Mouse (Mus musculus): ENCODE measurements around the gene Tnfrsf13c.

Tnfrsf13c gene

DNA sequence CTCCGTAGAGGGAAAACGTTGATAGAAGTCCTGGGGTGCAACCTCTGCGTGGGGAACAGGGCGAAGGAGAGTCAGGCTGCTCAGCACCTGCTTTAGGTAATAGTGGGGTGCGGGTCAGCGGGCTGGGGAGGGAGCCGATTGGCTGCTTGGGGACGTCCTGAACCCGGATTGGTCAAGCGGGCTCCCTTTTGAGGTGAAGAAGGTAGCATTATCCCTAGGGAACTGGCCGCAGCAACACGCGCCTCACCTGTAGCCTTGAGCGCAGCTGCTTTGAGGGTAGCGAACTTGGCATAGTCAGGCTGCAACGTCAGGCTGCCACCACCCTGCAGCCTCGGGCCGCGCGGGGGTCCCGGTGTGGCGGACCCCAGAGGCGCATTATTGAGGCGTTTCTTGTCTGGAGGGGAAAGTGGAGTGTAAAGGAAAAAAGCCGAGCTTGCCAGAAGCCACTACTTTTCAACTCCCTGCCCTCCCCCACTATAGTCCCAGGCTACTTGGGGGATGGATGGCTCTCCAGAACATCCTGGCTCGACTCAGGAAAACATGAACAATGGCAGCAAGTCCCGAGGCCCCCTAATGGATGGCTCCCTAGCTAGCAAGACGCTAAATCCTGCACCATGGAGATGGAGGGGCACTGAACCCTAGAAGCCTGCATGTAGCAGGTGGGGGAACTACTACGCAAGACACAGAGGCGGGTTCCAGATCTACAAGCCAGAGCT, 16.5 kb downstream of the Tnfrsf13c start:
- 37% methylated on average over 30 of the region's 30 CpGs for WGBS

DNA sequence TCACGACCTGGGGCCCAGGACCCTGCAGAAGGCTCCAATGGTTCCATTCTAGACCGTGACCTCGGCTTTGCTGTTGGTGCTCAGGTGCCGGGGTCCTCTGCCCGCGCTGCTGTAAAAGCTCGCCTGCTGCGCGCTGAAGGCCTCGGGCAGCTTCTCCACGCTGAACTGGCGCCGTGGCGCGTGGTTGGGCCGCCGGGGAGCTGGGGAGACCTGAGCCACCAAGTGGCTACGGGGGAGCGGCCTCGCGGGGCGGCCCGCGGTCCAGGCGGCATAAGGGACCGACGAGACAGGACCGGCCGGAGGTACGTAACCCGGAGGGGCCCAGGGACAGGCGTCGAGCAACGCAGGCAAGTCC, 17.1 kb downstream of the Tnfrsf13c start:
- WGBS: 42% methylated on average over 34 of the region's 34 CpGs

DNA sequence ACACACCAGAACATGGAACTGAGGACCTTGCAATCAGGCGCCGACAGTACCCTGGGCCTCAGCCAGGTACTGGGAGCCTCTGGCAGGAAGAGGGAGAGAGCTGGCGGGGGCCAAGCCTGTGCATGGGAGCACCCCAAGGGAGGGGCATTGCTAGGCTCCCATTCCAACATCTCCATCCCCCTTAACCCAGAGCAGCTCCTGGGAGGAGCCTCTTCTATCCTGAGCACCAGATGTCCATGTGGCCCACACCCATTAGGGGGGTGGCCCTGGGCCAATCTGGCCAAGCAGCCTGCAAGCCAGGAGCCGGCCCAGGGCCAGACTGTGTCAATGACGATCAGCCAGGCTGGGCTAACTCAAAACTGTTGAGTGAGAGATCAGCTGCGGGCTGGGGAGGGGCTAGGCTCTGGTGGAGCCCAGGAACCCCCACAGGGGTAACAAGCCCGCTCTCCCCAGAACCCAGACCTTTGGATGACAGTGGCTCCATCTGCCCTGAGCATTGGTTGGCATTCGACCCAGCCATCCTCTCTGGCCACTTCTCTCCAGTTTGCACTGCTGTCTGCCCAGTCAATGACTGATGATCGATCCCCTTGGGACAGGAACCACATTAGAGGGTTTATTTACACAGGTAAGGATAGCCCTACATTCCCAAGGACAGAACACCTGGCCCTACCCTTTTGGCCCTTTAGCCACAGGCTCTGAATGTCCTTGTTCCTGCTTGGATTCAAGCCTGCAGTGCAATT, 17.6 kb downstream of the Tnfrsf13c start:
- 47% methylated on average over 9 of the region's 9 CpGs for WGBS

DNA sequence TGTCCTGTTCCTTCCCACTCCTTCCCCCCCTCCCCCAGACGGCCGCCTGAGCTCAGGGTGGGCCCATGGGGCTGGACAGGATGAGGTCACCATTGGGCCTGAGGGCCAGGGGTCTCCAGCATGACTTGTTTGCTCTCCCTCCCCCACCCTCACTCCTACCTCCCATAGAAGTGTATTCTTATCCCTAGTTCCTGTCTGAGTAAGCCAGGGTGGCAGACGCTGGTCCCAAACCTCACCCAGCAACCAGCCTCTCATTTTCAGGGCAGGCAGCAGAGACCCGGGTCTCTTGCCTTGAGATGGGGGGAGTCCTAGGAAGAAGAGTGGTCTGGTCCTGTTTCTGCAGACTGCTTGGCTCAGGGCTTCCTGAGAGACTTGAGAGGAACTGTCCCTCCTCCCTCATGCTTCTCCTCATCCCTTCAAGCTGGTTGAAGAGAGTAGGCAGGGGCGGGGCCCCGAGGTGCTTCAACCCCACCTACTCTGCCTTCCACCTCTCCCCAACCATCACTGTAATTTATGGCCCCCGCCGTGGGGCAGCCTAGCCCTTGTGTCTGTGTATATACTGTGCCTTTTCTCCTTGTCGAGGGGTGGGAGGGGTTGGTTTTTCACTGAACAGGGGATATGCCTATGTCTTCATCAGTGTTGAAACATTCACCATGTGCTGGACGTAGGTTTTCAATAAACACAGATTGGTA, 19.3 kb downstream of the Tnfrsf13c start:
- 62% methylated on average over 10 of the region's 10 CpGs for WGBS

DNA sequence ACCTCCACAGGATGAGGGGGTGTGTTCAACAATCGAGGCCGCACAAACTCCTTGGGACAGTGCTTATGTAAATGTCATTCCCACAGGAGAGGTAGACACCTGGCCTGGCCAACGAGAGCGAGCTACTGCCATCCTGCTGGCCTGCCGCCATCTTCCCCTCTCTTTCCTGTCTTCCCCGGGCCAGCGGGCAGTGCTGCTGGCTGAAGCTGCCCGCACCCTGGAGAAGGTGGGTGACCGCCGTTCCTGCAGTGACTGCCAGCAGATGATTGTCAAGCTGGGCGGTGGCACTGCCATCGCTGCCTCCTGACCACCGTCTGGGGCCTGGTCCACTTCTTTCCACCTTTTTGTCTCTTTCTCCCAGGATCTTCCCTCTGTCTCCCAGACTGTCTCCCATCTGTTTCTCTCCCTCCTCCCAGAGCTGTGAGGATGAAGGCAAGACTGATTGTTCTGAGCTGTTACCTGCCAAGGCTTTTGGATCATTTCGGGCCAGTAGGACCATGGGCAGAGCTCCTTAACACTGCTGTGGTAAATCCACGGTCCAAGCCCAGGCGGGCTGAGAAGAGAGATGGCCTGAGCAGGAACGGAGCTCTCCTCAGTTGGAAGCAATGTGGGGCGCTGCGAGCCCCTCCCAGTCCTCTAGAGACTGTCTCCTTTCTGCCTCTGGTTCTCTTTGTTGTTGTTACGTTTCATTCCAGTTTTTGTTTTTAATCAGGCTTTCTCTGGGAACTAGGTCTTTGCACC, 20.4 kb downstream of the Tnfrsf13c start:
- WGBS: 64% methylated on average over 20 of the region's 20 CpGs

DNA sequence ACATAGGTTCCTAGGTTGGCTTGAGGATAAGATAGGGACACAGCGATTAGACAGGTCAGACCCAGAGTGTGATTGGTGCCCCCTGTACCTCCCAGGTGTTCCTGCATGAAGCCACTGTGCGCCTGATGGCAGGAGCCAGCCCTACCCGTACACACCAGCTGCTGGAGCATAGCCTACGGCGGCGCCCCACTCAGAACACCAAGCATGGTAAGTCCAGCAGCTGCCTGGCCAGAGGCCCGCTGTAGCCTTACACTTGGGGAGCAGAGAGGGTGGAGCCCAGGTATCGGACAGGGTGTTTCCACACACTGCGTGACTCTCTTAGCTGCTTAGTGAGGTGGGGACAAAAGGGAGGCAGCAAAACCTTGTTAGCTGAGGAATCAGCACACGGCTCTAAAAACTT, 21.1 kb downstream of the Tnfrsf13c start:
- 89% methylated on average over 10 of the region's 10 CpGs for WGBS

DNA sequence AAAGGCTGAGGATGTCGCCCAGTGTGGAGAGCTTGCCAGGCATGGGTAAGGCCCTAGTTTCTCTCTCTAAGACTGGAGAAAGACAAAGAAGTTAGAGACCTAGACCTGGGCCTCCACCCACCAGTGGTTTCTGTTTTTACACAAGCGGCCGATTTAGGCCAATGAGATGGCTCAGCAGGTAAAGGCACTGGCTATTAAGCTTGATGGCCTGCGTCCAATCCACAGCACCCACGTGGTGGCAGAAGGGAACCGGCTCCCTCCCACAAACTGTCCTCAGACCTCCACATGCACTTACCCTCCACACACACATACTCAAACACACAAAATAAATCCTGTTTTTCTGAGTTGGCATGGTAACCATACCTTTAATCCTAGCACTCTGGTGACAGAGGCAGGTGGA, 22.1 kb downstream of the Tnfrsf13c start:
- WGBS: 66% methylated on average over 6 of the region's 6 CpGs

DNA sequence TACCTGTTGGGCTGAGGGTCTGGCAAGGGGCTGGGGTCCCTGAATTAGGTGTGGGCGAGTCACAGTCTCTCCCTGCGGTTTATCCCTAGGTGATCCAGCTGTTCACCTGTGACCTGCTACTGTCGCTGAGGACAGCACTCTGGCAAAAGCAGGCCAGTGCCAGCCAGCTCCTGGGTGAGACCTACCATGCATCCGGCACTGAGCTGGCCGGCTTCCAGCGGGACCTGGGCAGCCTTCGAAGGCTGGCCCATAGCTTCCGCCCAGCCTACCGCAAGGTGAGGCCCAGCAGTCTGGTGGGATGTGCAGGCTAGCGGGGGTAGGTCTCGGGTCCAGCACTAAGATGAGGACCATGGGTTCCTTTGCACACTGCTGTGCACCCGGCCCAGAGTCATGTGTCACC, 24.6 kb downstream of the Tnfrsf13c start:
- WGBS: 85% methylated on average over 12 of the region's 12 CpGs

DNA sequence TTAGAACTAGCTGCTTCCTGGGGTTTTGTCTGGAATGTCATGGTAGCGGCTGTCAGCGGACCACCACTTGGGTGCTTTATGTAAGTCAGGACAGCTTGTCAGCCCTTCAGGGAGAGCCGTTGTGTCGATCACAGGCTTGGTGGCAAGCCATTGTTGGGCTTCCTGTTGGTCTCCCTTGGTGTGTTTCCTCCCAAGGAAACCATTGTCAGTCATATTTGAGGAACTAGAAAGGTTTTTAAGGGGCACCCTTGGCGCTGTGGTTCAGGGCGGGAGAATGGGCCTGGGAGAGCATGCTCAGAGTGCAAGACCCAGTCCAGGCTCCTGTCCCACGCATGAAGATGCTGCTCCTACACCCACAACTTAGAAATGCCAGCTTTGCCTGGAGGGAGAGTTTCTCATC, 25.8 kb downstream of the Tnfrsf13c start:
- WGBS: 76% methylated on average over 7 of the region's 7 CpGs

DNA sequence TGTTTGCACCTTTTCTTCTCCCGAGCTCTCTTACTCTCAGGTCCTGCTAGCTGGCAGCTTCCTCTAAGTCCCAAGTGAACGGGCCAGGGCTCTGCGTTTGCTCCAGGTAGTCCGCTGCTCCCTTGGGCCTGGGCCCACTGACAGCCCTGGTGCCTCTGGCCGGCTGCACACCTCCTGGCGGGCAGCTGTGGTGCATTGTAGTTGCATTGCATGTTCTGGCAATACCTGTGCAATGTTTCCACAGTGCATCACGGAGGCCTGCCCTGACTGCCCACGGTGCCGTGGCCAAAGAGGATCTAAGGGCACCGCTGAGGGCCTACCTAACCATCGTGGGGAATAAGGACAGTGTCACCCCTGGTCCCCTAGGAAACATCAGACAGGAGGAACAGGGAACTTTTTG, 26.2 kb downstream of the Tnfrsf13c start:
- 90% methylated on average over 11 of the region's 11 CpGs for WGBS

DNA sequence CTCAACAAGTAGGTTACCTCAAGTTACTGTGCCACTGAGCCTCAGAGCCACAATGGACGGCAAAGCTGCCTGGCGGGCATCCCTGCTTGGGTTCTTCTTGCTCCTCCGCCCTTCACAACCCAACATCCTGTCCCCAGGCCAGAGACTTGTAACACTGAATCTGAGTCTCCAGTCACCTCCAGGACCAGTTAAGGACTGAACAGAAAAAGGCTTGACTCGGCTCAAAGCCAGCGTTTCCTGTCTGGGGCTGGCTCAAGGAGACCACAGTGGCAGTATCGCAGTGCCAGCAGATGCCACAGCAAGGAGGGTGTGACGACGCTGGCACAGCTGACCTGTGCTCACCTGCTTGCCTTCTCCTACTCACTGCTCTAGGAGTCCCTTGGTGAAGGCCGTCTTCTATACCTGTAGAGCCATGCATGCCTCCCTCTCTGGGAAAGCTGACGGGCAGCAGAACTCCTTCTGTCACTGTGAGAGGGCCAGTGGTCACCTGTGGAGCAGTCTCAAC, 26.9 kb downstream of the Tnfrsf13c start:
- 89% methylated on average over 10 of the region's 10 CpGs for WGBS

DNA sequence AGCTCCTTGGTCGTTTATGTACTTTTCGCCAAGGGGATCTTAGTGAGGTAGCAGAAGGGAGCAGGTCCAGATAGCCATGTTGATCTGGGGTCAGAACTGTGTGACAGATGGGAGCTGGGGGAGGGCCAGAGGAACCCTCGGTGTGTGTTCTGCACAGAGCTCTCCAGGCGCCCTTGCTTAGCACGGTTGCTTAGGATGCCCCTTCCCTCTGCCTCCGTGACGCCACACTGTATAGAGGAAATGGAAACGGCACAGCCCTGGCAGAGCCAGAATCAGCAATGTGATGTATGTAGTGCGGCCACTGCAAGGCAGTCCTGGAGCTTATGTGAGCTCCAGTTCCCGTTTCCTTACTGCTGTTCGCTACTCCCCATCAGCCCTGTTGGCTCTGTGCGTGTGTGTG, 27.9 kb downstream of the Tnfrsf13c start:
- WGBS: 70% methylated on average over 12 of the region's 12 CpGs

DNA sequence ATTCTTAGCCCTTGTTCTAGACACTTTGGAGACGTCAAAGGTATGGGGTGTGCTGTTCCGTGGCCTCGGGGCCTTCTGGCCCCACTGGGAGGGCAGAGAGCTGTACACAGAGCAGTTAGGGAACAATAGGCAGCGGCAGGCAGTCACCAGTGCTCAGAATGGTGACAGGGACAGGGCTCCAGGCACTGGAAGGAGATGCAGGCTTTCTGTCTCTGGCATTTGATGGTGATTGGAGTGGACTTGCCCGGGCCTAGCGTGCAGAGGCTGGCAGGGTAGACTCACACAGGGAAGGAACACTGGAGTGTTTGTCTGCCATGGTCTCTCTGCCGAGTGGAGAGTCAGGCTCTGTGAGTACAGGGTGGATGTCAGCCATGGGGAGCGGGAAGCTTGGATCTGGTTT, 31.6 kb downstream of the Tnfrsf13c start:
- 61% methylated on average over 8 of the region's 8 CpGs for WGBS

DNA sequence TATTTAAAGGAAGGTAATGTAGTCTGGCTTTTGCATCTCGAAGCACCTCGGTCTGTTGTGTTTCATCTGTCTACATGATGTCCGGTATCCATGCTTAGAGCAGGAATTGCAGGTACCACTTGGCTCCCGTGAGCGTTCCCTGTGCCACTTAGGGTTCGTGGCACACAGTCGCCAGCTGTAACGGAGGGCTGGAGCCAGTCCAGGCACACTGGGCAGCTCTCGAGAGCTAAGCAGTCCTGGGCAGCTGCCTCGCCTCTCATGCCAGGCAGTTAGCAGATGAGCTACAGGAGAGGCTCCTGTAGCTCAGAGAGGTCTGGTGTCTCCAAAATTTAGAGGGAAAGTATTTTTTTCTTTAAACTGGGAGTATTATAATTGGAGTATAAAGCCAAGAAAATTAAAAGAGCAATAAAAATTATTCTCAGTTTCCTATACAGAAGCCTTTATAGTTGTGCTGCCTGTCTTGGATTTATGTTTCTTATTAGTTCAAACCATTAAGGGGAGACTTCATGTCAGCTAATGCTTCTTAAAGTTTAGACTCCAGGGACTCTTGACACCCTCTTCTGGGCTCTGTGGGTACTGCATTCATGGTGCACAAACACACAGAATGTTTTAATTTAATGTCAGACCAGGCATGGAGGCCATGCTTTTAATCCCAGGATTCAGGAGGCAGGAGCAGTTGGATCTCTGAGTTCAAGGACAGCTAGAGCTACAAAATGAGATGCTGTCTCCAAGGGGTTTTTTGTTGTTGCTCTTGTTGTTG, 35.5 kb downstream of the Tnfrsf13c start:
- WGBS: 73% methylated on average over 10 of the region's 10 CpGs

DNA sequence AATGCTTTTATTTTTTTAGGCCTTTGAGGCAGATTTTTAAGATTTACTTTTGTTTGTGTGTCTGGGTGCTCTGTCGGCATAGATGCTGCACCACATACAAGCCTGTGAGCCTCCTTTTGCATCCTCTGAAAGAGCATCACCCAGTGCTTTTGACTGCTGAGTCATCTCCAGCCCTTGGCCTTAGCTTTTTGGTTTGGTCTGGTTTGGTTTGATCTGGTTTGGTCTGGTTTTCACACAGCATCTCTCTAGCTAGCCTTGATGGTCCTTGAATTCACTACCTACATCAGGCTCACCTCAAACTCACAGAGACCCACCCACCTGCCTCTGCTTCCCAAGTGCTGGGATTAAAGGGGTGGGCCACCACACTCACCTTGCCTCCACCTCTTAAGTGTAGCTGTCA, 36.2 kb downstream of the Tnfrsf13c start:
- 72% methylated on average over 1 of the region's 1 CpGs for WGBS

DNA sequence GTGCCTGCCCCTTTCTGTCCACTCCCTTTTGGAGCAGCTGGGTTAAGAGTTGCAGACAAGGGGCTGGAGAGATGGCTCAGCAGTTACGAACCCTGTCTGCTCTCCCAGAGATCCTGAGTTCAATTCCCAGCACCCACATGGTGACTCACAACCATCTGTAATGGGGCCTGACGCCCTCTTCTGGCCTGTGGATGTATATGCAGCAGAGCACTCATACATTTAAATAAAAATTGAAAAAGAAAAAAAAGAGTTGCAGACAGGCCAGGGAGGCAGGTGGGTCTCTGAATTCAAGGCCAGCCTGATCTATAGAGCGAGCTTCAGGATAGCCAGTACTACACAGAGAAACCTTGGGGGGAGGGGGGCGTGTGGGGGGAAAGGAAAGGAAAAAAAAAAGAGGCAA, 36.8 kb downstream of the Tnfrsf13c start:
- 93% methylated on average over 4 of the region's 4 CpGs for WGBS

DNA sequence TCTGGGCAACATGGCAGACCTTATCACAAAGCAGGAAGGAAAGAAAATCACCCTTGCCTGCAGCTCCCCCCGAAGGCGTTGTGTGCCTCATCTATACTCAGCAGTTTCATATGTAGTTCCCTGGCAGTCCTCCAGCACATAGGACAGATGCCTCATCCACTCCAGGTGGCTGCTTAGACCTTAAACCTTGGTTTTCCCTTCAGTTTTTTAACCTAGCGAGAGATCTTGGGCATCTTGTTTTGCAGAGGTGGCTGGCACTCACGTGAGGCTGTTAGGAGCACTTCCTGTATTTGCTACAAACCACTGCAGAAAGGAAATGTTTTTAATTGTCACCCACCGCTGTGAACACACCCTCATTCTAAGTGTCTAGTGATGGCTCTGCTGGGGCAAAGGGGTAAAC, 37.2 kb downstream of the Tnfrsf13c start:
- 58% methylated on average over 5 of the region's 5 CpGs for WGBS

DNA sequence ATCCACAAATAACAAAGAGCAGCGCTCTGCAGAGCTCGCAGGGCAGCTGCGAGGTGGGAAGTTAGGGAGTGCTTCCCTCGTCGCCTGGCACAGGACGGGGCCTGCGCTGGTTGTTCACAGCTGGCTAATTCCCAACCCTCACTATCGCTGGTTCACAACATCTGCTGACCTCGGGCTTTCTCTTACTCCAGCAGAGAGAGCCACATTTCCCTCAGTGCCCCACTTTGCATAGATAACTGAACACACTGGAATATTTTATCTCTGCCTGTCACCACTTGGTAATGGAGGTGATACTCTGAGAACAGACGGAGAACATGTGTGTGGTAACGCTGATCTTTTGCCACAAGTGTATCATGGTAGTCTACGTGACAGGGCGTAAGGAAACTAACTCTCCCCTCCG, 38.0 kb downstream of the Tnfrsf13c start:
- WGBS: 67% methylated on average over 14 of the region's 14 CpGs

DNA sequence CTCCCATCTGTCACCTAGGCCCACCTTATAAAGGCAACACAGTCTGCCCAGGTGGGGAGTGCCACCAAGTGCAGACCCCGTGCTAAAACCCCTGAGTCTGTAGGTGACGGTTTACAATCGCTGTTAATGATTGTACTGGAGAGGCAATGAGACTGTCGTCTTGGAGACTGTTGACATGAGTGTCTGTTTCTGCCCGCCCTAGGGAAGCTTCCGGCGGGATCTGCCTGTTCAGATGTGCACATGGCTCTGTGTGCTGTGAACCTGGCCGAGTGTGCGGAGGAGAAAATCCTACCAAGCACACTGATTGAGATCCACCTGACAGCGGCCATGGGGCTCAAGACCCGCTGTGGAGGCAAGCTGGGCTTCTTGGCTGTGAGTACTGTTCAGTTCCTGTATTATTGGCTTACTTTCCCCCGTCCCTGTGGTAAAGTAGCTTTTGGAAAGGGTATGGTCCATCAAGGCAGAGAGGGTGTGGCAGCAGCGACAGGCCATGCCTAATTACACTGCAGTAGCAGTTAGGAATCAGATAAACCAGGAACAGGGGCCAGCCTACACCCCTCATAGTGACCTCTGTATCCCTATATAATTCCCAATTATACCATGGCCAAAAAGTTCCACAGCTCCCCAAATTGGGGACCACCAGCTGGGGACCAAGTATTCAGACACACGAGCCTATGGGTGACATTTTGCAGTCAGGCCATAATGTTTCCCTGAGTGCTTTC, 38.9 kb downstream of the Tnfrsf13c start:
- 91% methylated on average over 14 of the region's 14 CpGs for WGBS

DNA sequence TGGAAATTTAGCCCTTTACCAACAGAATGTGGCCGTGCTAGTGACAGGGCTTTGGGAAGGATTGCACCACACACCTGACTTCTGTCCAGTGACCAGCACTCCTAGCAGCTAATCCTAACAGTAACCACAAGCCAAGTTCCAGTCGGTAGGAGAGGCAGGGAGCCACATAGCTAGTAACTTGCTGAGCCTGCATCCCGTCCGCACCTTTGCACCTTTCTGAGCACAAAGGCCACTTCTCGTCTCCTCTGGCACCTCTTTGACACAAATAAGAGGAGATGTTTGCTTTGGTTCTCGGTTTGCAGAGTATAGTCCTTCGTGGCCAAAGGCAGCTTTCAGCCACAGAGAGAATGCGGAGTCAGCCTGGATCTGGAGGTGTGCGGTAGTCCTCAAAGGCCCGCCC, 39.5 kb downstream of the Tnfrsf13c start:
- 91% methylated on average over 10 of the region's 10 CpGs for WGBS

DNA sequence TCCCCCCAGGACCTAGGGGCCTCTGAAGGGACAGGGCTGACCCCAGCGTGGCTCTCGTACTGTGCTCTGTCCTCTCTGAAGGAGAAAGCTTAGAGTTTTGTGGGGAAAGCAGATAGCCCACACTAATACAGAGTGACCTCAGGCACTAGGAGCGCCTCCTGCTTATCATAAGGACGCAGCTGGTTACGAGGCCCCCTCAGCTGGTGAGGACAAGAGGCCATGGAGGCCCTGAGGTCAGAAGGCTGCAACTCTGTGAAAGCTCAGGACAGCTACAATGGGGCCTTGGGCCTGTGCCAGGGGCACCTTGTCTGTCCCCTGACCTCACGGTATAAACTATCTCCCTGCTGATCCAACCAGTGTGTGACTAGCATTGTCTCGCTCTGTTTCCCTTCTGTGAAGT, 40.0 kb downstream of the Tnfrsf13c start:
- WGBS: 85% methylated on average over 7 of the region's 7 CpGs
